Mouse (Mus musculus) liver, embryonic 13.5 days (tissue): ENCODE measurements at regions not wholly inside any gene's neighbourhood (a gene's known extent, or its start where the extent isn't known, plus 50 kb on each side); places are given as distances from the start of the nearest gene placed in this dataset.

Experiments used
- ATAC-seq: fragments of 200-750 bp; cut with Nextera tagmentation; 2 replicates; pipeline ENCODE4 v1.8.0; 2017; ENCODE audit warnings: low read depth, mild to moderate bottlenecking, moderate number of reproducible peaks, moderate library complexity
- DNase-seq: peaks from one replicate; pipeline ENCODE4 v3.0.0; 2022
- H3K27ac ChIP-seq: fragments of 300-500 bp; sonication (generic); 2 replicates; pipeline ENCODE4 v1.5.1; 2015; ENCODE audit warnings: moderate library complexity, mild to moderate bottlenecking, inconsistent platforms
- H3K27me3 ChIP-seq: fragments of 300-500 bp; sonication (generic); 2 replicates; pipeline ENCODE4 v1.6.1; 2015; ENCODE audit warnings: mild to moderate bottlenecking, inconsistent platforms
- H3K36me3 ChIP-seq: fragments of 300-500 bp; sonication (generic); 2 replicates; pipeline ENCODE4 v1.6.1; 2015; ENCODE audit warnings: mild to moderate bottlenecking, inconsistent platforms
- H3K4me1 ChIP-seq: fragments of 300-500 bp; sonication (generic); replicated peaks from 2 replicates; pipeline ENCODE4 v1.6.1; 2015; ENCODE audit warnings: inconsistent platforms
- H3K4me2 ChIP-seq: fragments of 300-500 bp; sonication (generic); 2 replicates; pipeline ENCODE4 v1.6.1; 2015; ENCODE audit warnings: inconsistent platforms, mild to moderate bottlenecking, moderate library complexity
- H3K4me3 ChIP-seq: fragments of 300-500 bp; sonication (generic); replicated peaks from 2 replicates; pipeline ENCODE4 v1.5.1; 2015; ENCODE audit warnings: mild to moderate bottlenecking, inconsistent platforms
- H3K9ac ChIP-seq: fragments of 300-500 bp; sonication (generic); 2 replicates; pipeline ENCODE4 v1.6.1; 2015; ENCODE audit warnings: mild to moderate bottlenecking, inconsistent platforms
- H3K9me3 ChIP-seq: fragments of 300-500 bp; sonication (generic); replicated peaks from 2 replicates; pipeline ENCODE4 v1.6.1; 2016; ENCODE audit warnings: inconsistent platforms
- WGBS: fragments of 180-500 bp; shearing (Covaris S2); methylation state at CpG from one replicate; pipeline ENCODE4 v1.1.7; 2015; ENCODE audit not compliant: insufficient replicate concordance; 5-methylcytosine and 5-hydroxymethylcytosine counted together

- 65% methylated on average over 4 of the region's 4 CpGs for WGBS
- H3K4me1 ChIP-seq: no peaks in the 10 kb centered on the region
- no peaks in the 10 kb centered on the region for H3K36me3 ChIP-seq
- H3K27me3 ChIP-seq: no peaks in the 10 kb centered on the region
- H3K27ac ChIP-seq: no peak overlapping the region
- H3K9ac ChIP-seq: no peak overlapping the region
- DNase-seq (no peak), ATAC-seq (no peak)
- no peak overlapping the region for H3K4me2 ChIP-seq
- no peak overlapping the region for H3K4me3 ChIP-seq
- H3K9me3 ChIP-seq: no peaks in the 10 kb centered on the region
These were observed 801.8 kb upstream of the B3galt2 start for GRCm38 (mm10) chr1:142838663-142839062.

DNA sequence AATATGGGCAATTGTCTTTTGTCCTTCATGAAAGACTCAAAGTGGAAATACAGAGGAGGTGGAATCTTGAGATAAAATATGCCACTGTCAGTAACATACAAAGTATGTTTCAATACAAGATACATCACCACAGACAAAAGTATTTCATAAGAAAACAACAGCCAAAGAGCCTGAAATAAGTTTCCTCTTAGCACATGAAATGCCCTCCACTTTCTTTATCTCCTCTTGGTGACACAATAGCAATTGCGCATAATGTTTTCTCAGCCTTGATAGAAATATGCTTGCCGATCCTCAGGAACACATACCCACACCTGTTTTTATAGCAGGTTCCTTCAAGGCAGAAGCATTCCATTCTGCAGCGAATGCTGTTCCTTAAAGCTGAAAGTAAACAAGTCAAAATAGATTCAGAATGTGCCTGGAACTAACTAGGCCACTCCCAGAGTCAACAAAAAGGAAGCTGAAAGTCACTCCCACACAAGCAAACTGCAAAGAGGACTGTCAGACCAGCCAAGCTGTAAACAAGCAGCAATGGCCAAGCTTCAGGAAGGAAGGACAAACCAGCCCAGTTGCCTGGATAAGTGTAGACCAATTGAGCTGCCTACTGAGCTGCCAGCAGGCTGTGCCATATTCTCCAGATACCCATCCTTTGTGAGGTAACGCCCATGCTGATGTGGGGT is 773.3 kb upstream of the B3galt2 start:
- H3K27ac ChIP-seq: no peak overlapping the region
- H3K4me1 ChIP-seq: no peaks in the 10 kb centered on the region
- WGBS: 55% methylated on average over 4 of the region's 4 CpGs
- DNase-seq (no peak), ATAC-seq (no peak)
- H3K4me2 ChIP-seq: no peak overlapping the region
- no peak overlapping the region for H3K9ac ChIP-seq
- H3K4me3 ChIP-seq: no peak overlapping the region
- no peaks in the 10 kb centered on the region for H3K36me3 ChIP-seq
- H3K27me3 ChIP-seq: no peaks in the 10 kb centered on the region
- H3K9me3 ChIP-seq: 0 out of 2 replicates have a peak, but pooled peaks cover 4% of the 10 kb centered on the region

DNA sequence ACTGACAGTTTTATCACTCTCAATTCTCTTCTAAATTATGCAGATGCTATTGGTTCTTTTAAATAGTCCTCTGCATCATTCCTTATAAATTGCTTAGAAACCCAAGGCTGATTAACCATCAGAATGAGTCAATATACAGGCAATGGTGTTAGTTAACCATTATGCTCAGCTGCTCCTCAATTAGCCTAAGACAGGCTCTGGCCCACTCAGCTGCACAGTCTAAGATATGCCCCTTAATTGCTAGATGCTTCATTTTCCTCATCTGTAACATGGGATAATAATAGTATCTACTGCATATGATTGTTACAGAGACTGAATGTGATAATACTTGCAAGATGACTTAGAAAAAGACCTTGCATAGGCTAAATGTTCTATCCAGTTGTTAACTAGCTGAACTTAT is 748.6 kb upstream of the B3galt2 start:
- Histone ChIP-seq H3K4me1 (no peaks in the 10 kb centered on the region), H3K27ac (no peak overlapping the region), H3K9ac (no peak overlapping the region), H3K4me2 (no peak overlapping the region), H3K36me3 (no peaks in the 10 kb centered on the region), H3K27me3 (no peaks in the 10 kb centered on the region), H3K4me3 (no peak overlapping the region), H3K9me3 (no peaks in the 10 kb centered on the region)
- DNase-seq (no peak), ATAC-seq (no peak)

DNA sequence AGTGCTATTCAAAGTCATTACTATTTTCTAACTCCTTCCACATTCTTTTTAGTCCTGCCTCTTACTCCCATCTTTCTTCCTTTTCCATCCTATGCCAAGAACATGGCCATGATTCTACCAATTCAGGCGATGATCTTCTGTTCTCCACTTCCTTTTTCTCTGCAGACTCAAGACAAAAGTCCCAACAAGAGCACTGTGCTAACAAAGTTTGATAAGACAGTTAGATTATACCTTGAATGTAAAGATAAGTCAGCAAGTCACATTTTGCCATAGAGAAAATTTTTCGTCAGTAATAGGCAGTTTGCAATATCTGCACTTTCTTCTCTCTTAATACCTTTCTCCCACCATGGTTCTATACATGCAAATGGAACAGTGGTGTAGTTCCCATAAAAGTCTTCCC is 747.3 kb upstream of the B3galt2 start:
- H3K4me1 ChIP-seq: no peaks in the 10 kb centered on the region
- no peak overlapping the region for H3K27ac ChIP-seq
- DNase-seq (no peak), ATAC-seq (no peak)
- H3K36me3 ChIP-seq: no peaks in the 10 kb centered on the region
- WGBS: 50% methylated on average over 2 of the region's 2 CpGs
- H3K4me2 ChIP-seq: no peak overlapping the region
- H3K27me3 ChIP-seq: no peaks in the 10 kb centered on the region
- no peaks in the 10 kb centered on the region for H3K9me3 ChIP-seq
- H3K9ac ChIP-seq: no peak overlapping the region
- no peak overlapping the region for H3K4me3 ChIP-seq

GRCm38 (mm10) chr1:142894145-142894544 is 746.3 kb upstream of the B3galt2 start:
- H3K36me3 ChIP-seq: no peaks in the 10 kb centered on the region
- no peak overlapping the region for H3K9ac ChIP-seq
- DNase-seq: no peak
- ATAC-seq: no peak
- H3K4me2 ChIP-seq: no peak overlapping the region
- no peak overlapping the region for H3K4me3 ChIP-seq
- H3K4me1 ChIP-seq: no peaks in the 10 kb centered on the region
- no peak overlapping the region for H3K27ac ChIP-seq
- H3K27me3 ChIP-seq: no peaks in the 10 kb centered on the region
- H3K9me3 ChIP-seq: no peaks in the 10 kb centered on the region

DNA sequence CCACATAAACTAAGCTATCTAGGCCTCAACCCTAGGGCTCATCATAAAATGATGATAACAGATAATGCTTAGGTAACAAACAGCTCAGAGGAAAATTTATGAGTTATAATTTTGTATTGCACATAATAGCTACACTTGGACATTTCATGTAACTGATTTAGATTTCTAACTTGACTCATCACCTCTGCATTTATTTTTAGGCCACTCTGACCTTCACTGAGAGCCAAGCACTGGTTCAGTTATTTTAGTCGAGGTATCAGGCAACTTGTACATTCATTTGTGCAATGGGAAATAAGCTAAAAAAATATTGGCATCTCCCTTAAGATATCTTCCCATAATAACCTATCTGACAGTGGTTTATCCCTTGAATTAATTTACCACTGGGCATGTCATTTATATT is 745.4 kb upstream of the B3galt2 start:
- no peaks in the 10 kb centered on the region for H3K9me3 ChIP-seq
- H3K9ac ChIP-seq: no peak overlapping the region
- no peaks in the 10 kb centered on the region for H3K27me3 ChIP-seq
- ATAC-seq (no peak), DNase-seq (no peak)
- H3K4me3 ChIP-seq: no peak overlapping the region
- 29% methylated on average over 1 of the region's 1 CpGs for WGBS
- no peaks in the 10 kb centered on the region for H3K4me1 ChIP-seq
- no peaks in the 10 kb centered on the region for H3K36me3 ChIP-seq
- no peak overlapping the region for H3K27ac ChIP-seq
- H3K4me2 ChIP-seq: no peak overlapping the region

GRCm38 (mm10) chr1:142909907-142910306 is 730.6 kb upstream of the B3galt2 start:
- Histone ChIP-seq H3K36me3 (no peaks in the 10 kb centered on the region), H3K4me1 (no peaks in the 10 kb centered on the region), H3K4me3 (no peak overlapping the region), H3K9me3 (no peaks in the 10 kb centered on the region), H3K9ac (no peak overlapping the region), H3K4me2 (no peak overlapping the region), H3K27me3 (no peaks in the 10 kb centered on the region), H3K27ac (no peak overlapping the region)
- 66% methylated on average over 4 of the region's 4 CpGs for WGBS
- ATAC-seq (no peak), DNase-seq (no peak)

GRCm38 (mm10) chr1:142956686-142957085 is 683.8 kb upstream of the B3galt2 start:
- 65% methylated on average over 3 of the region's 3 CpGs for WGBS

GRCm38 (mm10) chr1:142971475-142971874 is 669.0 kb upstream of the B3galt2 start:
- H3K9me3 ChIP-seq: no peaks in the 10 kb centered on the region
- no peaks in the 10 kb centered on the region for H3K36me3 ChIP-seq
- no peak overlapping the region for H3K27ac ChIP-seq

More at GRCm38 (mm10) chr1:142956686-142957085, 683.8 kb upstream of the B3galt2 start:
- no peak overlapping the region for H3K4me2 ChIP-seq
- no peaks in the 10 kb centered on the region for H3K9me3 ChIP-seq
- no peaks in the 10 kb centered on the region for H3K4me1 ChIP-seq
- no peak overlapping the region for H3K9ac ChIP-seq
- H3K27me3 ChIP-seq: no peaks in the 10 kb centered on the region
- no peaks in the 10 kb centered on the region for H3K36me3 ChIP-seq
- no peak overlapping the region for H3K4me3 ChIP-seq
- ATAC-seq: no peak
- DNase-seq: no peak
- no peak overlapping the region for H3K27ac ChIP-seq

GRCm38 (mm10) chr1:142973387-142973786 is 667.1 kb upstream of the B3galt2 start:
- DNase-seq (no peak), ATAC-seq (no peak)
- H3K9me3 ChIP-seq: no peaks in the 10 kb centered on the region
- H3K27me3 ChIP-seq: no peaks in the 10 kb centered on the region
- no peak overlapping the region for H3K9ac ChIP-seq
- H3K36me3 ChIP-seq: no peaks in the 10 kb centered on the region
- H3K27ac ChIP-seq: no peak overlapping the region
- H3K4me2 ChIP-seq: no peak overlapping the region
- WGBS: 57% methylated on average over 2 of the region's 2 CpGs
- H3K4me3 ChIP-seq: no peak overlapping the region
- H3K4me1 ChIP-seq: no peaks in the 10 kb centered on the region

More at GRCm38 (mm10) chr1:142971475-142971874, 669.0 kb upstream of the B3galt2 start:
- Histone ChIP-seq H3K4me1 (no peaks in the 10 kb centered on the region), H3K4me2 (no peak overlapping the region), H3K9ac (no peak overlapping the region), H3K27me3 (no peaks in the 10 kb centered on the region), H3K4me3 (no peak overlapping the region)
- no peak for ATAC-seq
- DNase-seq: no peak

- no peak overlapping the region for H3K27ac ChIP-seq
- no peak for DNase-seq
- no peak overlapping the region for H3K4me3 ChIP-seq
- no peaks in the 10 kb centered on the region for H3K9me3 ChIP-seq
- H3K4me1 ChIP-seq: no peaks in the 10 kb centered on the region
- H3K4me2 ChIP-seq: no peak overlapping the region
- ATAC-seq: no peak
- H3K27me3 ChIP-seq: no peaks in the 10 kb centered on the region
- WGBS: 64% methylated on average over 5 of the region's 5 CpGs
- H3K36me3 ChIP-seq: no peaks in the 10 kb centered on the region
- no peak overlapping the region for H3K9ac ChIP-seq
These were observed 657.5 kb upstream of the B3galt2 start for GRCm38 (mm10) chr1:142982994-142983393.

DNA sequence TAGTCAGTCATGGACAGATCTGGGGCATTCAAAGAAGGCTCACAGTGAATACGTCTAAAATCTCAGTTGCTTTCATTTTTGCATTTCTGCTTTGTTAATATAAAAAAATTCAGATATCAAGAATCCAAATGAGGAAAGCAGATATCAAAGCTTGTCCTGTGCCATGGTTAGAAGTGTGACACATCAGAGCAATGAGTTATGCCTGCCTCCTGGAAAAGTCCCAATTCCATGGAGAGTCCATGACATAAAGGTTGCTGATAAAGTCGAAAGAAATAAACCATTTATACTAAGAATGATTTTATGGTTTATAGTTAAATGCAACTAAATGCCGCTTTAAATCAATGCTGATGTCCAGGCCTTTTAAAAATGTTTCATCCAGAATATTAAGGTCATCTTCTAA is 656.8 kb upstream of the B3galt2 start:
- Histone ChIP-seq H3K27me3 (no peaks in the 10 kb centered on the region), H3K4me1 (no peaks in the 10 kb centered on the region), H3K9ac (no peak overlapping the region), H3K9me3 (no peaks in the 10 kb centered on the region), H3K27ac (no peak overlapping the region), H3K4me3 (no peak overlapping the region), H3K4me2 (no peak overlapping the region), H3K36me3 (no peaks in the 10 kb centered on the region)
- DNase-seq (no peak), ATAC-seq (no peak)
- WGBS: 62% methylated on average over 3 of the region's 3 CpGs
